Mouse (Mus musculus): ENCODE results near the gene Kansl1. TPM values are rescaled to one million over a fixed set of nuclear protein-coding genes. Genes with fewer than 3 reads are reported as not detected.

Gene Kansl1
- total RNA-seq, 1 experiment from 2014 or later: 56.5 TPM

DNA sequence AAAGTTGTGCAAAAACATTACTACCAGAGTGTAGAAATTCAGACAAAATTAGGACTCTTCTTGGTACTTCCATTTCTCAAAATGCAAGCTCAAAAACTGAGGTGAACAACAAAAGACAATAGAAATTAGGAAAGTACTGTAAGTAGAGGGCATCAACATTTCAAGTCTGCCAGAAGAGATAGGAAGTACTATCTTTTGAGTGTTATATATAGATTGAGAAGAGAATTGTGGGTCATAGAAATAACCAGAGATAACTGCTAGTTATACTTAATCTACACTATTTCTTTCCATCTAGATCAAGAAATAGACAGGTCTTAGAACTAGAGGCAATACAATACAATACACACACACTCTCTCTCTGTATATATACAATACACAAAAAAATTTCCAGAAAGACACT lies 30.2 kb downstream of the Kansl1 start:
- no peak for DNase-seq

DNA sequence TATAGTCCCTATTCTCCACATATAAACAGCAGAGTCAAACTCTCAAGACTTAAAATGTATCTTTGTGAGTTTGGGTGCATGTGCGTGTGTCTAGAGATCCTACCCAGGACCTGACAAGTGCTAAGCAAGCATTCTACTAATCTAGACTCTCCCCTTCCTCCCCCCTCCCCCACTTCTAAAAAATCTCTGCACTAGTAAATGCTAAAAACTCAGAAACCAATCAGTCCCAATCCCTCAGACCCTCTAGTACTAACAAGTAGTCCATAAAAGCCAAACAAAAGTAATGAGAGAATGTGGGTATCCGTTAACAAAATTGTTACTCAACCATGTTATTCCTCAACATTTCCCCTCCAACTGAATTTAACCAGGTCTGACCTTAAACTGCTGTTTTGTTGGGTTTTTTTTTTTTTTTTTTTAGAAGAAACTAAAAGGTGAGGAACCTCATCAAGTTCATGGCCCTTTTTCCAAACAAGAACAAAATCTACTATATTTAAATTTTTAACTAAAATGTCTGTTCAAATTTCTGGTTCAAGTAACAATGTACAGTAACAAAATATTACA lies 32.2 kb downstream of the Kansl1 start:
- DNase-seq: no peak

DNA sequence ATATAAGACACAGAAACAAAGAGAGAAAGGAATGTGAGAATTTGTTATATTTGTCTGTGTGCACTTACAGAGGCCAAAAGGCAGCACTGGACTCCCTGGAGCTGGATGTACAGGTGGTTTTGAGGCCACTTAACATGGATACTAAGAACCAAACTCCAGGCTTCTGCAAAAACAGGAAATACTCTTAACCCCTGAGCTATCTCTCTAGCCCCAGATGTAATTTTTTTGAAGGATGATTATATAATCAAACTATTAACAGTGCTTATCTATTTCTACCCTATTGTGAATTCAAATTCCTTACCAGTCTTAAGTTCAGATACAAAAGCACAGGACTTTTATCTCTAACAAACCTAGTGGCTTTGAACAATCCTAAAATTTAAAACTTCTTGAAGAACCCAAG lies 32.9 kb downstream of the Kansl1 start:
- no peak for DNase-seq

DNA sequence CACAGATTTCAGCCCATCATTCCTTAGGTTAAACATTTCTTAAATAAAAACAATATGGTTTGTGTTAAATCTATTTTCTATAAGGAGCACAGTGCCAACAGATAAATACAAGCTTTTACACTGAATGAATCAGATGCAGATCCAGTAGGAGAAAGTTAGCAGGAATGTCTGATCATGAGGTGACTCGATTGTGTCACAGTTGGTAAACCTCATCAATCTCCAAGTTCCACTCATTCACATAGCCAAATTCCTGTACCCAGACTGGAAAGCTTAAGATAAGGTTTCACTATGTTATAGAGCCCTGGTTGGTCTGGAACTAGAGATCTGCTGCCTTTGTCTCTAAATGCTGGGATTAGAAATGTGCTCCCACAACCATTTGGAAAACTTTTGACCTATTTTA lies 33.5 kb downstream of the Kansl1 start:
- DNase-seq: no peak

DNA sequence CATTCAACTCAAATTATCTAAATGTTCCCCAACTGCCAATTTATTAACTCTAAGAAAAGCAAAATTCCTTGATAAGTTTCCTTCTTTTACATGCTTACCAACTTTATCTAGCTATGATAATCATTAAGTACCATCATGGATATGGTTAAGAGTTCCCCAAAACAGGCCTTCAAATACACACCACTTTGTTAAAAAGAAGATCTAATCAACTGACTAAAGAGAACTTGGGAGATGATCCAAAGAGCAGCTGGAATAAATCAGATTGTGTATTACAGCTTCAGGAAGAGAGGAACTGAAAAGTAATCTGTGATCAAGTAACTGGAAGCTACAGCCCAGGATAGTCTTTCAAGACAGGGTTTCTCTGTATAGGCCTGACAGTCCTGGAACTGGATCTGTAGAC lies 36.4 kb downstream of the Kansl1 start:
- DNase-seq: no peak

DNA sequence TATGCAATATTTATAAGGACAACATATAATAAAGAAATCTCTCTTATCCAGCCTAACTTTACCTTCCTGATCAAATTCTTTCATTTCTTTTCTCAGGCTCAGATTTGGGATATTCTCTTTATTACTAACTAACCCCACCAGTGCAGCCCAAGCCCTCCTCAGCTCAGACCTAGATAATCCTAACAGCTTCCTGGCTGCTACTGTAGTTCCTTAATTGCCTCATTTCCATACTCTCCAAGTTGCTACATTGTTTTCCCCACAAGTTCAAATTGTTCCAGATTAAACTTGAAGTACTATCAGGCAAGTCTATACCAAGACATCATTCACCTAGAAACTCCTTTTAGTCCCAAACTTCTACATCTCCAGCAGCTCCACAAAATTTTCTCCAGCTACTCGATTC lies 36.9 kb downstream of the Kansl1 start:
- no peak for DNase-seq

DNA sequence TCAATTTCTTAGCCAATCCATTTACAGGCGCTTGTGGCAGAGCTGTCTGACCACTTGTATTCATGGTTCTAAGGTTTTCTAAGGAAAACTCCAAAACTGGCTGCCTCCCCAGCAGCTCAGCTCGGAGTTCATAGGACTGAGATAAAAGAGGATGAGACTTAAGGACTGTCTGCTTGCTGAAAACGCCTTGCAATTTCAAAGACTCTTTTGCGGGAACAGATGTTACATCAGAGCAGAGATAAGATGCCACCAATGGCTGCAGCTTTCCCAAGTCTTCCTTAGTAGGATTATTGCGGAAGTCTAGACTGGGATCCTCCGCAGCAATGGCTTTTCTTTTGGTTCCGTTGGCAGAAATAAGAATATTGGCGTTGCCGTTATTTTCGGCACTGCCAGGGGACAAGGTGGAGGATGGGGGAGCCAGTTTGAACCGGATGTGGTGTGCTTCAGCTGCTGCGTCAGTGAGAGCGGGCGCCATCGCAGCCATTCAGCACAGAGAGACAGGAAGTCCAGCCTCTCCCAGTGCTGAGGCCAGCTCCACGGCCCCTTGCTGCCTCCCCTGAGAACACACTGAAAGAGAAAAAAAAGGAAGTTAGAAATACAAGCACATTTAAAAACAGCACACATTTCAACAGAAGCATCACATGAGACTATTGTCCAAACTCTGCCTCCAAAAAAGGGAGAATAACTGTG lies 43.8 kb downstream of the Kansl1 start:
- peak; percentile 16 for DNase-seq

DNA sequence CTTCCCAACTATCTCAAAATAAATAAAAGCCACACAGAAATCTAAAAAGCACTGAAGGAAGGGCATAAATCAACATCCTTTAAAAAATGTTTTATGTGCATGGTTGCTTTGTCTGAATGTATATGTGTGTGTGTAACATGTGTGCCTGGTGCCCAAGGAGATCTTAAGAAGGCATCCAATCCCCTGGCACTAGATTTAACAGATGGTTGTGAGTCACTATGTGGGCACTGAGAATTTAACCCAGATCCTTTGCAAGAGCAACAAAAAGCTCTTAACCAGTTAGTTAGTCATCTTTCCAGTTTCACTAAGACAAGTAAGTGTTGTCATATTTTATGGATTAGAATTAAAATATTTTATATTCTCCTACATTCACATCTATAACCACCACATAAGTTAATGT lies 56.4 kb downstream of the Kansl1 start:
- DNase-seq: no peak

DNA sequence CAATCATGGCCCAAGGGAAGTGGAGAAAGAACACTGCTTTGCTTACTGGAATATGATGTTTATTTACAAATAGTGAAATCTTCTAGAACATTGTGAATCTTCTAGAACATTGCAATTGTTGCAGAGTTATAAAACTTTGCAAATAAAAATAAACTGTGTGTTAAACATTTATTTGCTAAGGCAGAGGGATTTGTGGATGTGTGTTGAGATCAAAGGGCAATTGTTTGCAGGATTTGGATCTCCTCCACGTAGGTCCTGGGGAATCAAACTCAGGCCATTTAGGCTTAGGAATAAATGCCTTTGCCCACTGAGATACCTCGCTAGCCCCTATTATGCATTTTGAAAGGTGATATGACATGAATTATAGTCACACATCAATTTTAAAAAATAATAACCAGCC lies 61.3 kb downstream of the Kansl1 start:
- no peak for DNase-seq

DNA sequence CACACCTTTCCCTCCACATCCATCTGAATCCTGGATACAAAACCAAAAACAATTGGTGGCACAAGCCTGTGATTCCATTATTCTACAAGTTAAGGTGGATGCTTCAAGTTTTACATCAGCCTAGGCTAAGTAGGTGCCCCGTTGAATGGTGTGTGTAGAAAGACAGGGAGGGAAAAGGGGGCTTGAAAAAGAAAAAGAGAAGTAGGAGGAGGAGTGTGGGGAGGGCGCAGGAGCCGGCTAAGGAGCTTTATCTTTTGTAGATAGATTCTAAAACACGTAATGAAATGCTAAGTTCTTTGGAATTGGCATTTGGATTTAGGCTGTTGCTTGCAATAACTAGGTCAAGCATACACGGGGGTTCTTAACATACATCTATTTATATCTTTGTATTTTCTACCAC lies 67.7 kb downstream of the Kansl1 start:
- DNase-seq: no peak

DNA sequence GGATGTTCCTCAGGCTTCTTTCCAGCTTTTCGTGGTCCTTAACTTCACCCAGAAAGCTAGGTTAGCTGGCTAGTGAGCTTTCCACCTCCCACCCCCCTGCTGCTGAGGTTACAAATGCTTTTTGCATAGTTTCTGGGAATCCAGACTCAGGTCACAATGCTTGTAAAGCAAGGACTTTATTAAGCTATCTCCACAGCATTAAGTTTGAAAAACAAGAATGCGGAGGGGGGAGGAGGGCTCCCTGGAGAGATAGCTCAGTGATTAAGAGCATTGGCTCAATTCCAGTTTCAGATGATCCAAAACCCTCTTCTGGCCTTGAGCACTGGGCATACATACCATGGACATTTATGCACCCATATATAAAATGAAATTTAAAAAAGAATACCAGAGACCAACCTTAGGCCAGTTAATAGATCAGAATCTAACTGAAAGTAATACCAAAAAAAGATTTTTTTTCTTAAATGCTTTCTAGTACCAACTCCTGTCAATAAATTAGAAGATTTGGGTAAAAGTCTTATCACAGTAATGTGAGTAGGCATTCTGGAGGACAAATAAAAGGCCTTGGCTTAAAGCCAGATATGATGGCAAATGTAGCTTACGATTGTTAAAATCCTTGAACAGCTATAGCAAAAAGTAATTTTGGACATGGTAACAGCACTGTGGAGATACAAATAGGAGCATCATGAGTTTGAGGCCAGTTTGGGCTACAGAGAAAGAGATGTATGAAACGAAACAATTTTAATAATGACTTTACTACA lies 69.0 kb downstream of the Kansl1 start:
- peak; percentile 16 for DNase-seq

DNA sequence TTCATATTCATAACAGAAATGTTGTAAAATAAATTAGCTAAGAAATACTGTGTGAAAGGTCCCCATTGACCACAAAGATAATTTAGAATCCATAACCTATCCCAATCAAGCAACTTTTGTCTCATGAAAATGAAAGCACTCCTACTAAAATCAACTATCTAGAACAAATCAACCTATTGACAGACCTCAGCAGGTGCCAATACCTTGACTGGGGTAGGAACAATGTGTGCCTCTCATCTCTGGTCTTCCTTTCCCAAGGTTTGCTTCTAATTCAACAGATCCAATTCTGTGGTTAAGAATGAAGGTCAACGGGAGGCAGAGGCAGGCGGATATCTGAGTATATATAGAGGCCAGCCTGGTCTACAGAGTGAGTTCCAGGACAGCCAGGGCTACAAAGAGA lies 73.0 kb downstream of the Kansl1 start:
- no peak for DNase-seq

DNA sequence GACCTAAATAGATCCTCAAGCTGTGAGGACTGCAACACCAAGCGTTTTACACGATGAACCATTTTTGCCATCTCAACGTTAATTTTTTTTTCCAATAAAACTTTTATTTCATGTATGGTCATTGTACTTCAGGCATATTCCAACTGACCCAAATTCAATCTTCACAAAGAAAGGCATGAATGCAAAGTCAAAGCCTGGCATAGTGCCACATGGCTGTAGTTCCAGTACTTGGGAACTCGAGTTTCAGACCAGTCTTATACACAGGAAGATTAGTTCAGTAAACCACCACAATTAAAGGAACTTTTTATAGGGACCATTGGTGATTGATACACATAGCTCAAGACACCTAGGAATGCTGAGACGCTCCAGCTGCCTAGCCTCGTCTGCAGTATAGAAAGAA lies 75.5 kb downstream of the Kansl1 start:
- peak; percentile 14 for DNase-seq

DNA sequence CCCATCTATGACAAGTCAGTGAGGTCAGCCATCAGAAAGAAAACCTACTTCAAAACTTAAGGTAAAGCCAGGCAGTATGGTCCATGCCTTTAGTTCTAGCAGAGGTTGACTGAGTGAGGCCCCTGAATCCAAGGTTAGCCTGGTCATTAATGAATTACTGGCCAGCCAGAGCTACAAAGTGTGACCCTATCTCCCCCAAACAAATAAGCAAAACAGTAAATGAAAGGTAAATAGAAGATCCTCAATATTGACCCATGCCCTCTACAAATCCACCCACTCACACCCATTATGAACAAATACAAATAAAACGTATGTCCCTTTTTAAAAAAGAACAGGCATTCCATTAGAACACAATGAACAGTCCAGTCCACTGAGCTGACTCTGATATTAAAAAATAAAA lies 76.5 kb downstream of the Kansl1 start:
- DNase-seq: no peak

DNA sequence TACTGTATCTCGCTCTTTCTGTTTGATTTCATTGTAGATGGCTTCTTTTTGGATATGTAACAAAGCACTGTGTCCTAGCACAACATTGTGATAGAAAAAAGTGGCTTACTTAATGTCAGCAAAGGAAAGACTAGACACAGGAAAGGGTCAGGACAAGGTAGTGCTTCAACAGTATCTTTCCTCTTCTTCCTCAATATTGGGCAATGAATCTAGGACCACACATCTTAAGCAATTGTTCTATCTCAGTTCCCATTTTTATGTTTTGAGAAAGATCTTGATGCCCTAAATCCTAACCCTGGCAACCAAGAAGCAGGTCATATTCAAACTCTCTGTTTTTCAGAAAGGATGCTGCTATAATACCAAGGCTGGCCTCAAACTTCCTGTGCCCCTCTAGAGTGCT lies 81.4 kb downstream of the Kansl1 start:
- DNase-seq: no peak

DNA sequence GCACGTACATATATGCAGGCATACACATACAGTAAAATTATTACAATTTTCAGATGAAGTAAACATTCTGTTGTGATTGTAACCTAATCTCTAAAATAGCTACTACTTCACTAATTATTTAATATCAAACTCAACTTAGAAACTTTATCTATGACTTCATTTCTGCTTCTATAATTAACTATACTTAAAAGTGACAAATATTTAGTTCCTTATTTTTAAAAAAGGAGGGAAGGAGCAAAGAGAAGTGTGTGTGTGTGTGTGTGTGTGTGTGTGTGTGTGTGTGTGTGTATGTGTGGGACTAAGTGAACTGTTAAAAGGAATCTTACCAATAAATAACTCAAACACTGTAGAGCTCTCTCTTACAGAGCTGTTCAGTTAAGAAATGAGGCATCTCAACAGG lies 82.1 kb downstream of the Kansl1 start:
- no peak for DNase-seq

DNA sequence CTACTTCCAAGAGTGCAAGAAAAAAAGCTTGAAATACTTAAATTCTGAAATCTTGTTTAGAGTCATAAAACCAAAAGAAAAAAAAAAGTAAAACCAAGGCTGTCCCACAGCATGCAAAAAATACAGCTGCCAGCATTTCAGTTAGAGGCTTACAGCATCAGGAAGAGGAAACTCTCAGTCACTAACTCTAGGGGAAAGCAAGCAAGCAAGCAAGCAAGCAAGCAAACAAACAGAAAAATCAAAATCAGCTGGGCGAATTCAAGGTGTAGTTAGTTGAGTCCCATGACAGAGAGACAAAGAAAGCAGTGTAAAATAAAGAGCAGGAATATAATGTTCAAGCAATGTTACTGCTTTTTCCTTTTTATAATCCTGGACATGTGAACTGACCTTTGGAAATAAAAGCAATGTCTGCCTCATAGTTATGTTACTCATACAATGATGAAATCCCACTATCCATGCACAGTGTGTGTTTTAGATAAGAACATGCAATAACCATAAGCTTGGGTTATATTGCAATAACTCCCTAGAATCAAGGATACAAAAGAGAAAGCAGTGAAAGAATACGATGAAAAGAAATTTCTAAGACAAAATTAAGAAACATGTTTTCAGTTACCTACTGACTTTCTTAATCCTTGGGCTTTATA lies 85.4 kb downstream of the Kansl1 start:
- no peak for DNase-seq

DNA sequence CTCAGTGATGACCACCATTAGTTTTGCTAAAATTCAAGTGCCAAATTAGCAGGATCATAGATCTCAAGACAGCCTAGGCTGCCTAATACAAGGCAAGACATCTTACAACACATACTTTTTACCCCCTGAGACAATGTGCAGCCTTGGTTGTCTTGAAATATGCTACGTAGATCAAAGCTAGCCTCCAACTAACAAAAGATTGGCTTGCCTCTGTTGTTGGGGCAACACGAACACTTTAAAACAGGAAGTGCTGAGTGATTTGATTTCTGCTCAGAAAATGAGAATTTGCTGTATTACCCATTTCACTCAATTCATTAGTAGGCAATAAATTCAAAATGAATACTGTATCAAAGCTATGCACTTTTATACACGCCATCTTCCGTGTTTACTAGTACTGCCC lies 86.8 kb downstream of the Kansl1 start:
- DNase-seq: no peak

DNA sequence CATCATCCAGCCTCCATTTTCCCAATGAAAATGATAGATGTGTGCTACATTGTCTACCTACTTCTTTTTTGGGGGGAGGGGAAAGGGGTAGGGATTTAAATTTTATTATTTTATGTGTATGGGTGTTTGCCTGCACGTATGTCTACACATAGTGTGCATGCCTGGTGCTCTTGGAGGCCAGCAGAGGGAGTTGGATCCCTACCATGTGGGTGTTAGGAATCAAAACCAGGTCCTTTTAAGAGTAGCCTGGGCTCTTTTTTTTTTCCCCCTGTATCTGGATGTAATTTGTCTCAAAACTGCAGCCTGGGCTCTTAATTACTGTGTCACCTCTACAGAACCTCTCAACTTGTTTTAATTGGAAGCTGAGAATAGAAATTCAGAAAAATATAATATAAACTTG lies 89.0 kb downstream of the Kansl1 start:
- DNase-seq: no peak

DNA sequence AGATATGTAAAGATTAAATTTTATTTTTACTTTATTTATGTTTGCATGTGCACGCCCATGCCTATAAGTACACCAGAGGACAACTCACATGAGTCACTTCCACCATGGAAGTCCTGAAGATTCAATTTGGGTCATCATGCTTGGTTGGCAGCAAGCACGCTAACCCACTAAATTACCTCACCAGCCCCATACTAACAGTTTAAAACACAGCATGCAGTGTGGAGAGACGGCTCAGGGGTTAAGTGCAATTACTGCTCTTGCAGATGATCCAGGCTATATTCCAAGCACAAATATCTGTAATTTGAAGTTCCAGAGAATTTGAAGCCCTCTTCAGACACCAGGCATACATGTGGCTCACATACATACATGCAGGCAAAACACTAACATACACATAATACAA lies 92.4 kb downstream of the Kansl1 start:
- DNase-seq: no peak

DNA sequence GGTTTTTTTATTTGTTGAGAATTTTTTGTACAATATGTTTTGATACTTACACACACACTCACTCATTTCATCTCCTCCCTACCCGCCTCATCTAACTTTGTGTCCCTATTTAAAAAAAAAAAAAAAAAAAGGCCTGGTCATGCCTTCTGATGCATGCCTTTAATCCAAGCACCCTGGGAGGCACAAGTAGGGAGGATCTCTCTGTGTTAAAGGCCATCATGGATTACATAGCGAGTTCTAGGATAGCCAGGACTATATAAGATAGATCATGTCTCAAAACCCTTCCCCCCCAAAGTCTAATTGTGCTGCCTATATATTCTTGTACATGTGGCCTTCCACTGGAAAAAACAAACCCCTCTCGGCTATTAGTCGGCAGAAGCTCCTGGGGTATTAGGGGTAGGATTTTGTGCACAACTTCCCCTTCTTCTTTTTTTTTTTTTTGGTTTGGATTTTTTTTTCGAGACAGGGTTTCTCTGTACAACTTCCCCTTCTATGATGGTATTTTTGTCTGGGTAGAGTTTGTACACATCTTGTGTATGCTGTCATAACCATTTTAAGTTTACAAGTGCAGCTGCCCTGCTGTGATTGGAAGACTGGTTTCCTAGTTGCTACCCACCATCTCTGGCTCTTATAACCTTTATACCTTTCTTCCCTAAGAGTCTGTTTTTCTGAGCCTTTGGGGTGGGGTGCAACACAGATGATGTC lies 101.0 kb downstream of the Kansl1 start:
- no peak for DNase-seq

DNA sequence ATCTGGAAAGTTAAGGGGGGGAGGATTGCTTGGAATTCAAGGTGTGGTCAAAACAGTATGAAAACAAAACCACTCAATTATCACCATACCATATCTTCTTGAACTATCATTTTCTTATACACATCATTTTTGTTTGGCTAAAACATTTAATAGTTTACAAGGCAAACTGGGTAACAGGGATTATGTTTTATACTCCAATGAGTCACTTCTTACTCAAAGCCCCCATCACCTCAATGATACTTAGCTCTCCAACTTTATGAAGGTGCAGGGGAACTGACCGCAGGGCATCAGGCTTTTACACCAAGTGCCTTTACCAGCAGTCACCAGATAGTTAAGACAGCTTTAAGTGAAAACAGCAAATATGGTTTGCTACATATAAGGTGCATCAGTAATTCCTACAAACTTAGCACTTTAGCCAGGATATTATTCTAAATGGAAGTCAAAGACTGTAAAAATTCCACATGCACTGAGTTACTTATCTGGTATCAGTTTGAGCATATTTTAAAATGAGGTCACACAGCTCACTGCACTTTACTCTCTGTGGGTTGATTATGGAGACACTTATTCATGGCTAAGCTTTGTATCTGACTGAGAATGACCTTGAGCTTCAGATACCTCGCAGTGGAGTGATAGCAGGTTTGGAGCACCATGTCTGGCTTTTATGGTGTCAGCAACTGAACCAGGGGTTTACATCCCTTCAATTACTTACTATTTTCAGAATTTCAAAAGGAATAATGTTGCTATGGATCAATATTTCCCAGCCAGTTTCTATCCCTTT lies 104.6 kb downstream of the Kansl1 start:
- no peak for DNase-seq

Data from adrenal gland, postnatal 25 days (tissue).